25 mouse cellular contexts compared by ENCODE assay signal in genomic region chrX:76082670-76083069, GRCm38 (mm10).
DNase-seq lines count a peak whose midpoint lies in the region; ATAC-seq and TF ChIP-seq lines count a peak whose summit lies in the region.
"Had no signal": no experiment of that assay in that cellular context is flagged by ENCODE, and none has a peak within 500 bp of the region (broad histone marks: within the 10 kb centered on the region; RNA-seq: fewer than 3 reads in every experiment).

No protein-coding gene starts in this region.

- no peaks in the 10 kb centered on the region for H3K36me3 ChIP-seq in hindbrain, postnatal 0 days (ENCODE audit: insufficient read depth, low read length)
- no peaks in the 10 kb centered on the region for H3K36me3 ChIP-seq in hindbrain, embryonic 13.5 days
- no peaks in the 10 kb centered on the region for H3K36me3 ChIP-seq in lung, embryonic 15.5 days
- H3K36me3 ChIP-seq: heart, embryonic 12.5 days; hindbrain, embryonic 12.5 days; midbrain, embryonic 10.5 days had no signal

- no peak overlapping the region for H3K27ac ChIP-seq in hindbrain, postnatal 0 days
- no peak overlapping the region for H3K27ac ChIP-seq in hindbrain, embryonic 13.5 days
- H3K27ac ChIP-seq in lung, embryonic 15.5 days = peak overlapping the region; percentile 71
- H3K27ac ChIP-seq: hindbrain, embryonic 12.5 days; layer of hippocampus, adult 2 months; left cerebral cortex, adult 2 months; macrophage; midbrain, embryonic 10.5 days had no signal

- no peaks in the 10 kb centered on the region for H3K27me3 ChIP-seq in hindbrain, postnatal 0 days (ENCODE audit: insufficient read depth, low read length)
- no peaks in the 10 kb centered on the region for H3K27me3 ChIP-seq in hindbrain, embryonic 13.5 days
- no peaks in the 10 kb centered on the region for H3K27me3 ChIP-seq in lung, embryonic 15.5 days
- H3K27me3 ChIP-seq: heart, embryonic 12.5 days; hindbrain, embryonic 12.5 days had no signal

- no peak overlapping the region for H3K4me2 ChIP-seq in hindbrain, postnatal 0 days (ENCODE audit: low read depth, low read length)
- no peak overlapping the region for H3K4me2 ChIP-seq in hindbrain, embryonic 13.5 days
- no peak overlapping the region for H3K4me2 ChIP-seq in lung, embryonic 15.5 days
- H3K4me2 ChIP-seq: heart, embryonic 12.5 days; hindbrain, embryonic 12.5 days had no signal

- H3K9me3 ChIP-seq in hindbrain, postnatal 0 days (ENCODE audit: low read length) = no peaks in the 10 kb centered on the region
- H3K9me3 ChIP-seq in hindbrain, embryonic 13.5 days = no peaks in the 10 kb centered on the region
- no peaks in the 10 kb centered on the region for H3K9me3 ChIP-seq in lung, embryonic 15.5 days
- H3K9me3 ChIP-seq: heart, embryonic 12.5 days; hindbrain, embryonic 12.5 days; midbrain, embryonic 10.5 days had no signal

- no peak overlapping the region for H3K9ac ChIP-seq in hindbrain, postnatal 0 days (replicated peaks; ENCODE audit: low read length)
- no peak overlapping the region for H3K9ac ChIP-seq in hindbrain, embryonic 13.5 days
- no peak overlapping the region for H3K9ac ChIP-seq in lung, embryonic 15.5 days
- H3K9ac ChIP-seq: heart, embryonic 12.5 days; hindbrain, embryonic 12.5 days had no signal

- TF ChIP-seq CTCF in hindbrain, postnatal 0 days (IDR thresholded peaks at IDR 0.05; ENCODE audit: low read depth) = no peak
- no peak for TF ChIP-seq CTCF in lung, adult 2 months (IDR thresholded peaks at IDR 0.05; ENCODE audit: insufficient read depth, low read length)

- 66% methylated on average over 4 of the region's 4 CpGs for WGBS in hindbrain, postnatal 0 days
- WGBS in hindbrain, embryonic 13.5 days = 60% methylated on average over 4 of the region's 4 CpGs
- 41% methylated on average over 4 of the region's 4 CpGs for WGBS in lung, embryonic 15.5 days
- 60% methylated on average over 4 of the region's 4 CpGs for WGBS in lung, adult 2 months

- H3K4me3 ChIP-seq in hindbrain, postnatal 0 days (ENCODE audit: low read length) = no peak overlapping the region
- no peak overlapping the region for H3K4me3 ChIP-seq in hindbrain, embryonic 13.5 days
- no peak overlapping the region for H3K4me3 ChIP-seq in lung, embryonic 15.5 days
- no peak overlapping the region for H3K4me3 ChIP-seq in lung, adult 2 months (replicated peaks; ENCODE audit: extremely low read depth, low read depth, low read length)
- H3K4me3 ChIP-seq: heart, embryonic 12.5 days; hindbrain, embryonic 12.5 days; layer of hippocampus, adult 2 months; left cerebral cortex, adult 2 months; midbrain, embryonic 10.5 days had no signal

- DNase-seq in hindbrain, postnatal 0 days (ENCODE audit: low spot score) = peak; percentile 1
- no peak for DNase-seq in lung, adult 2 months
- DNase-seq in NIH3T3 (ENCODE audit: low read depth) = peak; percentile 1
- peak; percentile 20 for DNase-seq in brain, embryonic 18.5 days (ENCODE audit: low read depth, low spot score)
- DNase-seq in urinary bladder, postnatal 10 days (ENCODE audit: low spot score) = no peak
- DNase-seq: adrenal gland, postnatal 10 days; cerebellum, adult 11-12 months; cerebellum, postnatal 14 days; embryo, embryonic 11 days; gastrocnemius, postnatal 10 days; heart, adult 11 months; heart, postnatal 14 days; kidney, adult 8-10 months; left cerebral cortex, postnatal 4 days; right cerebral cortex, postnatal 4 days; thymus, postnatal 25 days had no signal

- no peak for ATAC-seq in hindbrain, postnatal 0 days
- no peak for ATAC-seq in hindbrain, embryonic 13.5 days (ENCODE audit: low FRiP score)
- ATAC-seq in lung, embryonic 15.5 days (ENCODE audit: borderline replicate concordance, extremely low read depth, low FRiP score, low TSS enrichment) = peak; percentile 94
- ATAC-seq: Patski had no signal

- TF ChIP-seq POLR2A in lung, adult 2 months (IDR thresholded peaks at IDR 0.05; ENCODE audit: borderline replicate concordance, extremely low read depth, low read depth, low read length) = no peak

- no peaks in the 10 kb centered on the region for H3K4me1 ChIP-seq in hindbrain, postnatal 0 days (ENCODE audit: insufficient read depth, low read length)
- H3K4me1 ChIP-seq in hindbrain, embryonic 13.5 days (replicated peaks) = no peaks in the 10 kb centered on the region
- H3K4me1 ChIP-seq in lung, embryonic 15.5 days = no peaks in the 10 kb centered on the region
- no peaks in the 10 kb centered on the region for H3K4me1 ChIP-seq in lung, adult 2 months (ENCODE audit: control insufficient read depth, insufficient read depth, low read length)
- H3K4me1 ChIP-seq: heart, embryonic 12.5 days; hindbrain, embryonic 12.5 days; midbrain, embryonic 10.5 days had no signal

Comparison
In these comparisons a context has a peak if more than half of its experiments do, and no peak if none do; other contexts are left out.
1. DNase-seq: peak in hindbrain, postnatal 0 days (single experiment), NIH3T3 (single experiment) and brain, embryonic 18.5 days (single experiment); none in lung, adult 2 months (single experiment) and urinary bladder, postnatal 10 days (single experiment).